Mouse (Mus musculus) thymus, adult 2 months (tissue): ENCODE measurements around the gene Gm49369.

Experiments used
- CTCF ChIP-seq: fragments of 200-500 bp; IDR thresholded peaks from 2 replicates; pipeline ENCODE4 v1.5.1; 2012; ENCODE audit warnings: mild to moderate bottlenecking, control low read depth, low read length, moderate library complexity, borderline replicate concordance; ENCODE audit not compliant: control insufficient read depth, poor library complexity, insufficient read depth; ENCODE audit errors: extremely low read depth
- POLR2A ChIP-seq: fragments of 200-500 bp; IDR thresholded peaks from 2 replicates; pipeline ENCODE4 v1.6.1; 2012; ENCODE audit warnings: mild to moderate bottlenecking, low read length, control low read depth, moderate library complexity; ENCODE audit not compliant: control insufficient read depth, poor library complexity, insufficient read depth; ENCODE audit errors: extremely low read depth

GRCm38 (mm10) chr7:142399250-142399649 is 16.8 kb upstream of the Gm49369 start:
- TF ChIP-seq CTCF (no peak), POLR2A (no peak)
